Mouse (Mus musculus): ENCODE results near the gene Rtbdn. TPM values are rescaled to one million over a fixed set of nuclear protein-coding genes. Genes with fewer than 3 reads are reported as not detected.

Rtbdn gene
- under 1 TPM in 1 of 2 experiments, not detected in 1; 0.21 TPM for polyA plus RNA-seq (2017; shearing (Covaris generic))

GRCm38 (mm10) chr8:84946528-84947240 is at the start of gene Rtbdn:
TSS of gene Rtbdn (plus strand) at chr8:84946991.

GRCm38 (mm10) chr8:84901752-84902151 is 45.0 kb upstream of the Rtbdn start, which contains the start of gene Klf1:
TSS of gene Klf1 (plus strand) at chr8:84901928.

GRCm38 (mm10) chr8:84908421-84909161 is 38.2 kb upstream of the Rtbdn start, which contains the start of gene Dnase2a:
TSS of gene Dnase2a (plus strand) at chr8:84908560.

GRCm38 (mm10) chr8:84936962-84937546 is 9.7 kb upstream of the Rtbdn start, which contains the start of gene Mast1:
TSS of gene Mast1 (minus strand) at chr8:84937359.

GRCm38 (mm10) chr8:84969241-84970134 is 22.7 kb downstream of the Rtbdn start, which contains the start of the genes Gm49661, Prdx2 and Rnaseh2a:
TSS of gene Gm49661 (minus strand) at chr8:84969433.
TSS of gene Prdx2 (plus strand) at chr8:84969587.
TSS of gene Rnaseh2a (minus strand) at chr8:84969767.

GRCm38 (mm10) chr8:84978248-84978940 is 31.6 kb downstream of the Rtbdn start, which contains the start of gene Junb:
TSS of gene Junb (minus strand) at chr8:84978718.

GRCm38 (mm10) chr8:84990349-84990748 is 43.6 kb downstream of the Rtbdn start, which contains the start of gene Hook2:
TSS of gene Hook2 (plus strand) at chr8:84990603.

Other genes with a start within 250 kb of the Rtbdn start
- under 1 TPM; 0.41 to 0.57 TPM for gene Lyl1, start 245.5 kb upstream of the Rtbdn start, polyA plus RNA-seq (2017; shearing (Covaris generic))
- gene G430095P16Rik, start 224.0 kb upstream of the Rtbdn start, polyA plus RNA-seq (2017; shearing (Covaris generic)), result 10 to 100 TPM; 23.8 to 35.4 TPM
- gene Nfix, start 146.6 kb upstream of the Rtbdn start, polyA plus RNA-seq (2017; shearing (Covaris generic)), result 10 to 100 TPM in 1 of 2 experiments, 1 to 10 TPM in 1; 4.1 to 12.3 TPM
- gene Dand5, start 124.2 kb upstream of the Rtbdn start, polyA plus RNA-seq (2017; shearing (Covaris generic)), result 1 to 10 TPM; 3.3 to 4.2 TPM
- gene Gadd45gip1, start 115.5 kb upstream of the Rtbdn start, polyA plus RNA-seq (2017; shearing (Covaris generic)), result 10 to 100 TPM; 29.7 to 37.9 TPM
- 100 to 1,000 TPM; 159 to 183 TPM for gene Rad23a, start 106.3 kb upstream of the Rtbdn start, polyA plus RNA-seq (2017; shearing (Covaris generic))
- gene Calr, start 100.1 kb upstream of the Rtbdn start, polyA plus RNA-seq (2017; shearing (Covaris generic)), result 100 to 1,000 TPM; 378 to 630 TPM
- gene Farsa, start 90.0 kb upstream of the Rtbdn start, polyA plus RNA-seq (2017; shearing (Covaris generic)), result 10 to 100 TPM; 78.3 to 79.8 TPM
- 10 to 100 TPM in 1 of 2 experiments, 1 to 10 TPM in 1; 9.1 to 16.8 TPM for gene Syce2, start 74.9 kb upstream of the Rtbdn start, polyA plus RNA-seq (2017; shearing (Covaris generic))
- gene Gcdh, start 53.1 kb upstream of the Rtbdn start, polyA plus RNA-seq (2017; shearing (Covaris generic)), result 10 to 100 TPM; 22.2 to 31.5 TPM
- 1 to 10 TPM; 1.3 to 3.6 TPM for gene Klf1, start 45.1 kb upstream of the Rtbdn start, polyA plus RNA-seq (2017; shearing (Covaris generic))
- 10 to 100 TPM in 1 of 2 experiments, 1 to 10 TPM in 1; 6.1 to 11.9 TPM for gene Dnase2a, start 38.4 kb upstream of the Rtbdn start, polyA plus RNA-seq (2017; shearing (Covaris generic))
- 1 to 10 TPM in 1 of 2 experiments, under 1 TPM in 1; 0.62 to 1.2 TPM for gene Mast1, start 9.6 kb upstream of the Rtbdn start, polyA plus RNA-seq (2017; shearing (Covaris generic))
- gene Gm49661, start 22.4 kb downstream of the Rtbdn start, polyA plus RNA-seq (2017; shearing (Covaris generic)), result not detected
- 100 to 1,000 TPM; 205 to 213 TPM for gene Prdx2, start 22.6 kb downstream of the Rtbdn start, polyA plus RNA-seq (2017; shearing (Covaris generic))
- gene Rnaseh2a, start 22.8 kb downstream of the Rtbdn start, polyA plus RNA-seq (2017; shearing (Covaris generic)), result 10 to 100 TPM; 80.7 to 89.0 TPM
- gene Junb, start 31.7 kb downstream of the Rtbdn start, polyA plus RNA-seq (2017; shearing (Covaris generic)), result 100 to 1,000 TPM; 294 to 399 TPM
- 10 to 100 TPM in 1 of 2 experiments, 1 to 10 TPM in 1; 9.5 to 11.1 TPM for gene Hook2, start 43.6 kb downstream of the Rtbdn start, polyA plus RNA-seq (2017; shearing (Covaris generic))
- not detected for gene Best2, start 67.5 kb downstream of the Rtbdn start, polyA plus RNA-seq (2017; shearing (Covaris generic))
- 10 to 100 TPM; 53.6 to 65.3 TPM for gene Asna1, start 78.3 kb downstream of the Rtbdn start, polyA plus RNA-seq (2017; shearing (Covaris generic))
- gene Trir, start 79.8 kb downstream of the Rtbdn start, polyA plus RNA-seq (2017; shearing (Covaris generic)), result 100 to 1,000 TPM; 248 to 252 TPM
- gene Tnpo2, start 89.9 kb downstream of the Rtbdn start, polyA plus RNA-seq (2017; shearing (Covaris generic)), result 10 to 100 TPM; 20.7 to 25.3 TPM
- 1 to 10 TPM; 4.5 to 7.0 TPM for gene Fbxw9, start 113.1 kb downstream of the Rtbdn start, polyA plus RNA-seq (2017; shearing (Covaris generic))
- gene Gm5741, start 121.0 kb downstream of the Rtbdn start, polyA plus RNA-seq (2017; shearing (Covaris generic)), result 1 to 10 TPM; 1.5 to 2.8 TPM
- gene Dhps, start 124.8 kb downstream of the Rtbdn start, polyA plus RNA-seq (2017; shearing (Covaris generic)), result 100 to 1,000 TPM in 1 of 2 experiments, 10 to 100 TPM in 1; 77.6 to 102 TPM
- gene Wdr83os, start 133.7 kb downstream of the Rtbdn start, polyA plus RNA-seq (2017; shearing (Covaris generic)), result 100 to 1,000 TPM; 158 to 186 TPM
- gene Wdr83, start 134.3 kb downstream of the Rtbdn start, polyA plus RNA-seq (2017; shearing (Covaris generic)), result 10 to 100 TPM; 35.2 to 42.7 TPM
- 100 to 1,000 TPM; 104 to 165 TPM for gene Man2b1, start 136.3 kb downstream of the Rtbdn start, polyA plus RNA-seq (2017; shearing (Covaris generic))
- gene Zfp791, start 176.1 kb downstream of the Rtbdn start, polyA plus RNA-seq (2017; shearing (Covaris generic)), result under 1 TPM in 1 of 2 experiments, not detected in 1; 0.17 TPM
- gene Cks1brt, start 204.9 kb downstream of the Rtbdn start, polyA plus RNA-seq (2017; shearing (Covaris generic)), result under 1 TPM; 0.10 to 0.28 TPM